Mouse (Mus musculus): ENCODE data around the gene Adcy5.

Adcy5 gene

DNA sequence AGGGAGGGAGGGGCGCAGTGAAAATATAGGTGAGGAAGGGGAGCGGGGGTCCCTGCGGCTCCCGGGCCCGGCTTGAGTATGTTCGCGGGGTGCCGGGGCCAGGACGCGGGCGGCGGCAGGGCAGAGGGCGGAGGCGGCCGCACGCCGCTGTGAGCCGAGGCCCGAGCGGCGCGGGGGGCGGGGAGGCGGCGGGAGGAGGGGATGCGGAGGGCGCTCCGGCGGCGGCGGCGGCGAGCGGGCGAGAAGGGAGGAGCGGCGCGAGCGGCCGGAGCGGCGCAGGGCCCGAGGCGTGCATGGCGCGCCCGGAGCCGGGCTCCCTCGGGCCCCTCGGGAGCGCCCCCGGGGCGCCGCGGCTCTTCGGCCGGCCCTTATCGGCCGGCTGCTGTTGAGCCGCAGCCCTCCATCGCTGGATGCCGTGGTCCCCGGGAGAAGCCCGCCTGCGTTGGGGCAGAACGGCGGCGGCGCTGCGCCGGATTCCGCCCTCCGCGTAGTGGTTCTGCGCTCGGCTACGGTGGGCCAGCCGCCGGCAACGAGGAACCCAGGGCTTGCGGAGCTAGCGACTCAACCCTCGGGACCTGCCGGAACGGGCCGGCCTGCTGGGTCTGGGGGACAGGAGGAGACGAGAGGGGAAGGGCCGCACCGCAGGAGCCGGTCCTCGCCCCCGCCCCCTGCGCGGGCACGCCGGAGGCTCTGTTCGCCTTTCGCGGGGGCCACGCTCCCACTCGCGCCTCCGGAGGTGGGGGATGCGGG lies at the start of gene Adcy5:
Gene Adcy5 (plus strand): TSS at position 237 of the 750 bp plus-strand sequence.
- peak; percentile 62 for DNase-seq

DNA sequence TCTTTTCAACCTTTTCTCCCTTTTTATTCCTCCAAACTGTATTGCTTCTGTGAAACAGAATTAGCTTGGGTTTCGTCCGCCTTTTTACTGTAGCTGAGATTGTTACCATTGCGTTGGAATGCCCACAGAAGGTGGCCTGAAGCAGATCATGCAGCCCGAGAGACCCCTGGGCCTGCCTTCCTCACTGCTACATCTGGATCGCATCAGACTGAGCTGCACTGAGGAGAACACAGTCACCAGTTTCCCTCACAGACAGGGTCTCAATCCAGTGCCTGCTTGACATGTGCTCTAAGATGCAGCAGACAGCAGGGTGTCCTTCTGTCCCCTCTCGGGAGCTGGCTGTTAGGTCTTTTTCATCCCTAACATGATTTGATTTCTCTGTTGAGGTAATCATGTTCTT lies 46.7 kb upstream of the Adcy5 start:
- DNase-seq: no peak

DNA sequence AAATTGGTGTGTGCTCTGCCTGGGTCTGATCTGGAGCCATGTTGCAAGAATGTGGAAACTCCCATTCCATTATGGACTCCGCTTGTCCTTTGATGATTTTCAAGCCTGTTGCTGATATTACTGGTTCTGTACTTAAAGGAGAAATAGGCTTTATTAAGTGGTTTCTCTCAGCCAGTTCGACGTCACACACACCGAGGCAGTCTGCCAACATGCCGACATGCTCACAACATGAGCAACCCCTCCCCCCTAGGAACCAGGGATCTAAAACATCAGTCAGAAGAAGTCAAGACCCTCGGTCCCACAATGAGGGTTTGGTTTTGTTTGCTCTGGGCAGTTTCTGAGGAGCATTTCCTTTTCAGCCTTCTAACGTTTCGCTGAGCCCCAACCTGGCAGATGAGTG lies 45.5 kb upstream of the Adcy5 start:
- DNase-seq: peak; percentile 60

DNA sequence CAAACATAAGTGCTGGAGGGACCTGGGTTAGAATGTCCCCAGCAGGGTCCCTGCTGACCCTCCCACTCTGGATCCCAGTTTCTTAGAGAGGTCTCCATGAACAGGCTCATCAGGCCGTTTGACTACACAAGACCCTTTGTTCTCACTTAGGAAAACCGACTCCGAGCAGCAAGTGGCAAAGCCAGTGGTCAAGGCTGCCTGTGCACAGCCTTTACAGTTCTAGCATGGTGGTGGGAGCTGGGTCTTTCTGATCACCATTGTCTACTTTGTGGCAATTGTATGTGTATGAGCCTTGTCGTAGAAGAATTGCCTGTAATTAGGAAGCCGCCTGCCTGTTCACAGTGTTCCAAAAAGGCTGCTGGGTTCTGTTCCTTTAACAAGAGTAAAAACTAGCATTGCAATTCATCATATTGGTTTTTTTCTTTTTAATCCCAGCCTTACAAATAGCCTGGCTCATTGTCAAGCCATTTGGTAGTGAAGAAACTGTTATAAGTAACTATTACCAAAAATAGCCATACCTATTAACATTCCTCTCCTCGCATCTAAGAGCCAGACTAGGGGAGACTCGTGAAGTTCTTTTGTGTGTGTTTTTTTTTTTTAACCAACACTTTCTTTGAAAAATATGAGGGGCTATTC lies 44.9 kb upstream of the Adcy5 start:
- no peak for DNase-seq

DNA sequence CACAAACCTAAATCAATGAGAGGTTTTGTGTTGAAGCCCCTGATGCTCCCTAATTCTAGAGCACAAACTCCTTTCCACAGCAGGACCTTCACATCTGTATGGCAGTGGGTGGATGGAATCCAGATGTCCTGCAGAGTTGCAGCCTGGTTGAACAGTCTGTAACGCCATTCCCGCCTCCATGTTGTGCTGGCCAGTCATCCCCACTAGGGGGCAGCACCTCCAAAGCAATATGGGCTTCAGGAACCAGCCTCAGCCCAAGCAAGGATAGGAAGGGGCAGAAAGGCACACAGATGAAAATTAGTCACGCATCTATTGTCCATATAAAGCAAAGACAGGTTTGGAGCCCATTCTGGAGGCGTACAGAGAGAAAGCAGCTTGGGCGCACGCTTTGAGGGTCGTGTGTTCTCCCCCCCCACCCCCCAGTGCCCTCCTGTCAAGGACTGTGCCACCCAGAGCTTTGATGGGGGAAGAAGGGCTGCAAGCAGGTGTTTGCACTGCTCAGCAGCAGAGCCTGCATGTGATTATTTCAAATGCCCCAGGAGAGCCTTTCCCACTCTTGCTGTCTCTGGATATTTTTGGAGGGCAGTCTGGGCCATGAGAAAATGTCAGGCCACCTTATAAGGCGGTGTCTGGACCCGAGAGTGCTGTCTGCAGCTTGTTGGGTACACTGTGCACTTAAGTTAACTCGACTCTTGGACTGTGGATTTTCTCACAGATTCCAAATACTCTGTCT lies 44.1 kb upstream of the Adcy5 start:
- peak; percentile 92 for DNase-seq

DNA sequence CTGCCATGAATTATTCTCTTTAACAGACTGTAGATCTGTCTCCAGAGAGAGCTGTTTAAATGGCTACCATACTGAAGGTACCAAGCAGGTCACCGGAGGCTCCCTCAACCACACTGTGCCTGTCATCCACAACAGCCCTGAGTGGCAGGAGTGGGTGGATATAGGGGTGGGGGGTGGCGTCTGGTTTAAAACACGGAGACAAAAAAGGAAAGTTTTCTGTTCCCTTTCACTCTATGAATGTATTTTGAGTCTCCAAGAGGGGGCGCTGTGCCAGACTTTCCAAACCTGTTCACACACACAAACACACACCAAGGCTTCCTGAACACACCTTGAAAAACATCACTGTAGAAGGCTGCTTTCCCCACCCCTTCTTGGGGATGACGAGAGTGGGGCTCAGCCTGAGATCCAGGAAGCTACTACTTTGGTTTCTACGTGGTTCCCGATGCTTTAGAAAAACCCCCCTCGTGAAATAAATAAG lies 43.5 kb upstream of the Adcy5 start:
- peak; percentile 29 for DNase-seq

DNA sequence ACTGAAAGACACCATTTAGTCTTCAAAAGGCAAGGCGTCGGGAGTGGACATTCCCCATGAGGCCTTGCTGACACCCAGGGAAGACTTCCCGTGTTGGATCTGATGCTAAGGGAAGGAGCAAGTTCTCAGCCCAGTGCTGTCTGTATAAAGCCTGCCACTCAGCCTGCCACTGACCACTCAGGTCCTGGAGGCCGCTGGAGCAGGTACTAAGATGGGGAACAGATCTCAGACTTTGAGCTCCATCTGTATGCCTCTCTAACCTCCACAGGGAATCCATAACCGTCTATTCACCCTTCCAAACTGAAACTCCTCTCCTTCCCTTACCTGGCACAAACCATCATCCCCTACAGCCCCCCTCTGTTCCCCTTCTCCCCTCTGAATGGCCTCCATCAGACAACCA lies 41.2 kb upstream of the Adcy5 start:
- DNase-seq: no peak

DNA sequence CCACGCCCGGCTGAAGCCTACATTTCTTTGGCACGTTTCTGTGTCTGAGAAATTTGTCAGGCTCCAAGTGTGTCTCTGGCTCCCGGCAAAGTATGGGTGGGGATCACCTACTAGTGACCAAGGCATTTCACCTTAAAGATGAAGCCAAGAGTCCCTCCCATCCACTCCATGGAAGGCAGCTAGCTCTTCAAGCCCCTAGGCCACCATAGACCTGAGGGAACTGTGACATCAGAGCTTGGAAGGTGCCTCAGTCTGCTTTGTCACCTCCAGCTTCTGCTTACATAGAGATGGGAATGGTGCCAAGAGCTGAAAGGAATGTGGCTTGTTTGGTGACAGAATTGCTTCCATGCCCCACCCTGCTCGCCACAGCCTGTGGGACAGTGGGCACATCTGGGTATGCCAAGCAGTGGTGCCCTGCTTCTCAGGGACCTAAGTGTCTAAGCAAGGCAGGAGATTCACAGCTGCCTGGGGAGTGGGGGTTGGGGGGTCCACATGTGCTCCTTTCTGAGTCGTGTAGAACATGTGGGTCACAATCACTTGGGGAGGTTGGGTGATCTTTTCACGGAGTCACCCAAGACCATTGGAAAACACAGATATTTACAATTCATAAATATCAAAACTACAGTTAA lies 38.2 kb upstream of the Adcy5 start:
- no peak for DNase-seq

DNA sequence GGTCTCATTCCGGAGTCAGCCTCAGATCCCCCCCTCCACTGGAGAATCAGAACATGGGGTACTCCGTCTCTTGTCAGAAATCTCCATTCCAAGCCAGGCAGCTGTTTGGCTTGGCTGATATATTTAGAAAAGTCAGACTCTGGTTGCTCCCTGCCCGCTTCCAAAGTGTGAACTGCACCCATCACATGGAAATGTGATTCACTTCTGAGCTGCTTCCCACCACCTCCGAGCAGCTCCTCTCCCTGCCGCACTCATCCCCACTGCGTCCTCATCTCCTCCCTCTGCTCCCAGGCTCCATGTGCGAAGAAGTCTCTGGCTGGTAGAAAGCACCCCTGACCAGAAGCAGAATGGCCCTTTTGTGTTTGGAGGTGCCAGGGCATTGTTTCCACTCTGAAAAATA lies 37.2 kb upstream of the Adcy5 start:
- DNase-seq: no peak

DNA sequence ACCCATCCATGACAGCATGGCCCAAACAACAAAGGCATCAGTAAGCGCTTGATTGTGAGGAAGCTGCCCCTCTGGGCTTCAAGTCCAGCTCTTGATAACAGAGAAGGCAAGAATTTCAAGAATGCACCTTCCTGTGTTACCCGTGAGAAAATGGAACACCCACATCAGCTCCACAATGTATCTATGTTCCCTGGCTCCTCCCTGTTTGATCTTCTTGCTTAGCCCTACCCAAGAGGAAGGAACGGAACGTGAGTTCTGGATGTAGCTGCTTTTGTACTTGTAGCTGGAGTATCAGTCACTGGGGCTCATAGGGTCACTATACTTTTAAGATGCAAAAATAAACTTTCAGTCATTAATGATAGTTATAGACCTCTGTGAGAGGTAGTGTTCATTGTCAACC lies 34.1 kb upstream of the Adcy5 start:
- DNase-seq: no peak

DNA sequence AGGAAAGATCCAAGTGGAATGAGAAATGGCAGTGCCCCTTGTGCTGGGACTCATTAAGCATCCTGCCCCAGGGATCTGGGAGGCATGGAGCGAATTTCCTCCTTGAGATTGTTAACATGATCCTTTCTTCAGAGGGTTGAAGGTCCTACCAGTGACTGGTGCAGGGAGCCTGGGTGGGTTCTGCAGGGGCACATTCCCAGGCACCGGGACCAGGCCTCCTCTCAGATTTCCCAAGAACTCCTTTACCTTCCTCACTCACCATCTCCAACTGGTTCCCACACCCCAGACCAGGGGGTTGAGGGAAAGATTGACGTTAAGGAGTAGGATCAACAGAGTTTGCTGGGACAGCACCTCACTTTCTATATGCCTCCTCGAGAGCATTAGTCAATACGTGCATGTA lies 27.4 kb upstream of the Adcy5 start:
- DNase-seq: no peak

DNA sequence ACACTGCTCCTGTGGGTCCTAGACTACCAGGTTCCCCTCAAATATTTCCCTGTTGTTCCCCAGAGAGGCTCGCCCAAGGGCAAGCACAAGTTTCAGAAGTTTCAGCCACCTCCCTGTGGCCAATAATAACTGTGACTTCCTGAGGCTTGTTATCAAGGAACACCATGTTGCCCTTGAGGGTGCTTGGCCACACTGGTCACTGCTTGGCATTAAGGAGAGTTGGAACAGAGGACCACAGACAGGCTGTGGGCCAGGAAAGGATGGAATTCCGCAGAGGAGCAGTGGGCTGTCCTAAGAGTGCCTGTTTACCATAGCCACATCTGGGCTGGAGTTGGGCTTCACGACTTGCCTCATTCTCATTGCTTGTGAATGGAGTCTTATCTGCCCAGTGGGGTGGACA lies 24.5 kb upstream of the Adcy5 start:
- no peak for DNase-seq

DNA sequence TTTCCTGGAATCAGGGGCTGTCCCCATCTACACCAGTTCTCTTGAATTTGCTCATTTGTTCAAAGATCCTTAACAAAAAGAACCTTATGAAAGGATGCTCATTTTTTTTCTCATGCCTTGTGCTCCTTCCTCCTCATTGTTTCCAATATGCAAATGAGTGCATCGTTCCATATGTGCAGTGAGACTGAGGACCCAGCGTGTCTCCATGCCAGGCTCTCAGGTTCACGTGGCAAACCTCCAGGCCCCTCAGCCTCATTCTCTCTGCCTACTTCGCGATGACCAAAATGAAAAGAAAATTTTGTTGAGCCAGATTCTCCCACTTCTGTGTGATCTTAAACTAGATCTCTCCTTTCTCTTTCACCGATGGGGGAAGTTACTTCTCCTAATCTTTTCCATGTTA lies 15.3 kb upstream of the Adcy5 start:
- DNase-seq: no peak

DNA sequence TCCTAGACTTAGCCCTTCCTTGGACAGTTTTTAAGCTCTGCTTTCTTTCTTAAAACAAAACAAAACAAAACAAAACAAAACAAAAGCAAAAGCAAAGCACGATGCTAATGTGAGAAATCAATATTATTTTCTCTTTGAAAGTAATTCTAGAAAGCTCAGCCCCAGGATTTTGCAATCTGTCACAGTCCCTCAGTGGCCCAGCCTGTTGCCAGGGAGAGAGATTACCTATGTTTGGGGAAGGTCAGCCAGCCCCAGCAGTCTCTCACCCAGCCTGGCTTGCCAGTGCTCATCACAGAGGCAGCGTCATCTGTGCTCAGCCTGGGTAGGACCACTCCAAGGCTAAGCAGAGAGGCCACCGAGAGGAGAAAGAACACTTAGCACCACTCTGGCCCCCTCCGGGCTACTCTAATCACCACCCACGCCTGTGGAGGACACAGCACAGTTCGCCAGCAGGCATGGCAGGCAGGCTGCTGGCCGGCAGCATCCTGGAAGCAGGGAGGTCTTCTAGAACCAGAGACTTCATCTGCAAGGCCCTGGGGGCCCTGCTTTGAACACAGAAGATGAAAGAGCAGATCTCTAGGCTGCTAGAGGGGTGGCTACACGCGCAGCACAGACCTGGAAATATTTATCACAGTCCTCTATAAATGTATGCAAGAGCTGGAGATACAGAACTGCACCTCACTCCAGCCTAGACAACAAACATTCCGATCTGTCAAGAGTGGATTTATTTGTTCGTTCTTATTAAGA lies 14.6 kb upstream of the Adcy5 start:
- no peak for DNase-seq

DNA sequence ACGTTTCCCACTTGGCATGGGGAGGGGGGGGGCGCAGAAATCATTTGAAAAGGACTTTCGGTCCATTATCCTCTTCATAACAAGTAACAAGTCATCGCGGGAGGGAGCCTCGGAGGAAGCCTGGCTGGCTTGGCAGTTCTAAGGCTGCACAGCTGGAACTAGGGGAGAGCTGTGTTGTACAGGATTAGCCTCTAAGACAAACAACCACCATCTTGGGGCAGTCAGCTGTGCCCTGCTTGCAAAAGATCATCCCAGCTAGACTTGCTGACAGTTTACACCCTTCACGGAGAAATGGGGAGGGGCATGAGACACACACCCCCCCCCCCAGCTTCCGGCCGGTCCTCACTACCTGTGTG lies 14.1 kb upstream of the Adcy5 start:
- no peak for DNase-seq

DNA sequence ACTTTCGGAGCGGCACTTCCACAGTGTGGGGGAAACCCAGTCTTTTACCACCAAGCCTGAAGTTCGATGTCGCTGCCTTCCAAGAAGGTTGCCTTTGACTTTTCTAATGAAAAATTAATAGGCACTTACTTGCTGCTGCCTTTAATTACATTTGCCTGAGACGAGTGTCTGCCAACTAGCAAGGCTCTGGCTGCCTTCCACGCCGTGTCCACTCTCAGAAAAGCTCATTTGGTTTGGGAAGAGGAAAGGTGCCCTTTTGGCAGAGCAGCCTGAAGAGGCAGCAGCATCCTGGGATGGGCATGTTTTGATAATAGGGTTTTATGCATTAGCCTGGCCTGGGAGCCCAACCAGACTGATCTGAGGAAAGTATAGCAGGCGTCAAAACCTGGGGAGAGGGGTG lies 12.8 kb upstream of the Adcy5 start:
- DNase-seq: no peak

DNA sequence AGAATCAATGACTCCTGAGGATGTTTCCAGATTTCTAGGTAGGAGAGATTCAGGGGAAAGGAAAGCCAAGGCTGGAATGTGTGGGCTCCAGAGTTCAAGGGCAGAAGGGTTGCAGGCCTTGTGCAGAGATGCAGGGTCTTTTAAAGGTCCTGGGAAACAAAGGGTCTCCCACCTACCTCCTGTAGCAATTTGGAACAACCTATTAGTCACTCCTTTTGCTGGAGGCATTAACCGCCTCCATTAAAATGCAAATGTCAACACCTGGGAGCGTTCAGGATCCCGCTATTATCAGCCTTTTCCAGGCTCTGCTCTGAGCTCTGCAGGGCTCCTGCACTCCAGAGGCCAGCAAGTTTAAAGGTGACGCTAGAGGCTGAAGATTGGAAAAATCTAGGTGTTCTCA lies 8.5 kb upstream of the Adcy5 start:
- no peak for DNase-seq

DNA sequence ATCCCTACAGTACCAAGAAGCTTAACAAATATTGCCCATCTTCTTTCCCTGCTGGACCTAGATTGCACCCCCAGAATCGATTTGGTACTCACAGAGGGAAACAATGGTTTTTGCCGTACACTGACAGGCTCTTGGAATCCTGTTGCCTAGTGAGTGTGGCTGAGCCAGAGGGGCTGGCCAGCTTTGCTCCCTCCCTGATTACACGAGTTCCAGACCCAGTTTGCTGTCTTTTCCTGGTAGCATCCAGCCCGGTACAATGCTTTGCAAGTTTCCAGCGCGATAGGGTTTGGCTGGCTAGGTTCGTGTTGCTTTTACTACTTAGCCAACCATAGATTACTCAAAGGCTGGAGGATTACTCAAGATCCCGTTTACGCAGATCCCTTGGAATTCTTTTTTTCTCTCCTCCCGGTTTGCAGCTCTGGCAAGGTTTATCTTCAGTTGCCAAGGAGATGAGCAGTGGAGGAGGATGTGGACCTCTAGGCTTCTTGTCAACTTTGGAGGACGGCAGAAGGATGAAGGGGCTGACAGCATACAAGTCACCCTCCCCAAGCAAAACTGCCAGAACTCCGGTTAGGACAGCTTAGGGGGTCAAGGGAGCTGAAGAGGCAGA lies 1.4 kb upstream of the Adcy5 start:
- no peak for DNase-seq

DNA sequence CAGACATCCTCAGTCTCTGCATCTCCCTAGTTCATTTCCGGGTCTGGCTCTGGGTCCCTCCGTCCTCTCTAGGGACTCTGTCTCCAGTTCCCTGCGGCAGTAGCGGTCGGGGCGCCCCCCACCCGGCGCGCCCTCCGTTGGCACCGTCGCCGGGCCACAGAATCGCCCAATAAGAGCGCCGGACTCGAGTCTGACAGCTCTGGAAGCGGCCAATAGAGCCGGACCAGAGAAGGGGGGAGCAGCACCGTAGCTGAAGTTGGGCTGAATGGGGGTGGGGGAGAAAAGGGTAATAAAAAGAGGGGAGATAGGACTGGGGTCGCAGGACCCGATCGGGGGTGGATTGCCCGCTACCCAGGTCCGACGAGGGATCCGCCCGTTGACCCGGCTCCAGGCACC lies 434 bp upstream of the Adcy5 start:
- DNase-seq: peak; percentile 66

DNA sequence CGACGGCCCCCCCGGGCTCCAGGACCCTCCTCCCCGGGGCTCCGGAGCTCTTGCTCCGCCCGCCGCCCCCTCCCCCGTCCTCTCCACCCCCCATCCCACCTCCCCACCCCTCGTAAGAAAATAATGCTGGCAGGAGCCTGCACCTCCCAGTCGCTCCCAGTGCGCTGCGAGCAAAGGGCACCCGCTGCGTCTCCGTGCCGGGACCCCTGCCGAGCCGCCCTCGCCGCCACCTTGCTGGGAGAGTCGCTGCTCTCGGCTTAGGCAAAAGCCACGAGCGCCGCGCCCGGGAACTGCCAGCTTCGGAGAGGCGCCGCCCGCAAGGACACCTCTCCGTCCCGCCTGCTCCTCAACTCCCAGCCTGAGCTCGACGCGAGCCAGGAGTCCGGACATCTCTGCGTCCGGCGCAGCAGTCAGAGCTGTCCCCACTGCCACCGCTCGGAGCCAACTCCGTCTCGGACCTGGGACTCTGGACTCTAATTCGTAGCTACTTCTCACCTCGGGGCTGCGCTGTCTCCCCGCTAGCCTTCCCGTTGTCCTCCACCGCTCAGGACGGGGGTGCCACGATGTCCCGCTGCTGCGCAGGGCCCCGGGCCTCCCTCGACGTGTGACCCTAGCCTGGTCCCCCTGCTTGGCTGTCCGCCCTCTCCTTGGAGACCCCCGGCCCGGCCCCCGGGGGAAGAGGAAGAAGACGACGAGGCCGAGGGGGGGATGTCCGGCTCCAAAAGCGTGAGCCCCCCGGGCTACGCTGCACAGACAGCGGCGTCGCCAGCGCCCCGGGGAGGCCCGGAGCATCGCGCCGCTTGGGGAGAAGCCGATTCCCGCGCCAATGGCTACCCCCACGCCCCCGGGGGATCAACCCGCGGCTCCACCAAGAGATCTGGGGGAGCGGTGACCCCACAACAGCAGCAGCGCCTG lies 971 bp downstream of the Adcy5 start:
- DNase-seq: peak; percentile 78

DNA sequence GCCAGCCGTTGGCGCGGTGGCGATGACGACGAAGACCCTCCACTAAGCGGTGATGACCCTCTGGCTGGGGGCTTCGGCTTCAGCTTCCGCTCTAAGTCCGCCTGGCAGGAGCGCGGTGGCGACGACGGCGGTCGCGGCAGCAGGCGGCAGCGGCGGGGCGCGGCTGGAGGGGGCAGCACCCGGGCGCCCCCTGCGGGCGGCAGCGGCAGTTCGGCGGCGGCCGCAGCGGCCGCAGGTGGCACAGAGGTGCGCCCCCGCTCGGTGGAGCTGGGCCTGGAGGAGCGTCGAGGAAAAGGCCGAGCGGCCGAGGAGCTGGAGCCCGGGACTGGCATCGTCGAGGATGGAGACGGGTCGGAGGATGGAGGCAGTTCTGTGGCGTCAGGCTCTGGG lies 1.6 kb downstream of the Adcy5 start:
- peak; percentile 73 for DNase-seq
